Mouse (Mus musculus) limb, embryonic 14.5 days (tissue): ENCODE measurements at regions not wholly inside any gene's neighbourhood (a gene's known extent, or its start where the extent isn't known, plus 50 kb on each side); places are given as distances from the start of the nearest gene placed in this dataset.

Experiments
- ATAC-seq: fragments of 200-750 bp; cut with Nextera tagmentation; 2 replicates; pipeline ENCODE4 v1.8.0; 2017; ENCODE audit warnings: low read depth, moderate number of reproducible peaks, moderate TSS enrichment; ENCODE audit not compliant: low FRiP score
- DNase-seq: peaks from one replicate; pipeline ENCODE4 v3.0.0-alpha.2; 2015; ENCODE audit warnings: low spot score
- H3K27ac ChIP-seq: fragments of 300-500 bp; sonication (generic); replicated peaks from 2 replicates; pipeline ENCODE4 v1.5.1; 2014; ENCODE audit warnings: low read depth, mild to moderate bottlenecking, low read length, moderate library complexity, mixed read lengths
- H3K27me3 ChIP-seq: fragments of 300-500 bp; sonication (generic); 2 replicates; pipeline ENCODE4 v1.6.1; 2014; ENCODE audit warnings: low read length, mixed read lengths; ENCODE audit not compliant: control insufficient read depth, insufficient read depth
- H3K36me3 ChIP-seq: fragments of 300-500 bp; sonication (generic); 2 replicates; pipeline ENCODE4 v1.6.1; 2014; ENCODE audit warnings: mild to moderate bottlenecking, low read length, moderate library complexity, mixed read lengths; ENCODE audit not compliant: control insufficient read depth, insufficient read depth
- H3K4me1 ChIP-seq: fragments of 300-500 bp; sonication (generic); 2 replicates; pipeline ENCODE4 v1.6.1; 2014; ENCODE audit warnings: antibody characterized with exemption, low read length, mixed read lengths; ENCODE audit not compliant: control insufficient read depth, insufficient read depth
- H3K4me2 ChIP-seq: fragments of 300-500 bp; sonication (generic); replicated peaks from 2 replicates; pipeline ENCODE4 v1.6.1; 2014; ENCODE audit warnings: low read depth, mild to moderate bottlenecking, low read length, moderate library complexity; ENCODE audit not compliant: severe bottlenecking
- H3K4me3 ChIP-seq: fragments of 300-500 bp; sonication (generic); replicated peaks from 2 replicates; pipeline ENCODE4 v1.5.1; 2014; ENCODE audit warnings: low read length
- H3K9ac ChIP-seq: fragments of 300-500 bp; sonication (generic); 2 replicates; pipeline ENCODE4 v1.6.1; 2014; ENCODE audit warnings: mild to moderate bottlenecking, low read depth, low read length, moderate library complexity; ENCODE audit not compliant: severe bottlenecking
- H3K9me3 ChIP-seq: fragments of 300-500 bp; sonication (generic); 2 replicates; pipeline ENCODE4 v1.6.1; 2016; ENCODE audit warnings: low read length; ENCODE audit not compliant: control insufficient read depth
- POLR2A ChIP-seq: fragments of 200-500 bp; IDR thresholded peaks from 2 replicates; pipeline ENCODE4 v1.8.0; 2012; ENCODE audit warnings: inconsistent platforms, mild to moderate bottlenecking, moderate library complexity, borderline replicate concordance; ENCODE audit not compliant: insufficient read depth, insufficient read length; ENCODE audit errors: extremely low read depth
- WGBS: fragments of 180-500 bp; shearing (Covaris S2); extraction: QIAGEN DNeasy Blood & Tissue Kit; methylation state at CpG from one replicate; pipeline ENCODE4 v1.1.7; 2014; 5-methylcytosine and 5-hydroxymethylcytosine counted together

GRCm38 (mm10) chr4:33586615-33587451 lies 276.7 kb downstream of the Rngtt start:
- peak overlapping the region; percentile 25; the same call in 1 of the 2 replicates for H3K9ac ChIP-seq
- 10% methylated on average over 15 of the region's 15 CpGs for WGBS
- peak; percentile 61 for DNase-seq

DNA sequence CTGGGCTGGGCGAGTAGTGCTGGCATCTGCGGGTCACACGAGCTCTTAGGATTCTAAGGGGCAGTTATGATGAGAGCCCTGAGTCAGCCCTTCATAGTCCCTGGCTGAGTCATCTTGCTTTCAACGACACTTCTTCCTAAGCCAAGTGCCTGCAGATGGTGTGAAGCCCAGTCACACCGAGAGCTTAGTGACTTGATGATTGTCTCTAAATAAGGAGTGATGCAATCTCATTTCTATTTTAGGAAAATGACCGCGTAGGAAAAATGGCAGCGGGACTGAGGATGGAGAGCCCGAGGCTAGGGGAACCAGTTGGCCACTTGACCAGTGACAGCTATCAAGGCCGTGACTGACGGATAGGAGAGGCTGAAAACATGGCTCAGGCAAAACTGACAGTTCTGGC lies 277.6 kb downstream of the Rngtt start:
- 74% methylated on average over 11 of the region's 11 CpGs for WGBS
- DNase-seq (no peak), ATAC-seq (no peak)
- Histone ChIP-seq H3K36me3 (no peaks in the 10 kb centered on the region), H3K9ac (no peak overlapping the region), H3K9me3 (no peaks in the 10 kb centered on the region), H3K27ac (no peak overlapping the region), H3K4me3 (no peak overlapping the region), H3K27me3 (no peaks in the 10 kb centered on the region), H3K4me1 (peaks cover 15% of the 10 kb centered on the region; the same call in 1 of the 2 replicates), H3K4me2 (no peak overlapping the region)
- no peak for TF ChIP-seq POLR2A

More at GRCm38 (mm10) chr4:33586615-33587451, 276.7 kb downstream of the Rngtt start:
- peak overlapping the region; percentile 44 for H3K4me2 ChIP-seq
- ATAC-seq, result peak; percentile 87
- no peaks in the 10 kb centered on the region for H3K27me3 ChIP-seq
- no peak for TF ChIP-seq POLR2A
- no peaks in the 10 kb centered on the region for H3K36me3 ChIP-seq
- H3K9me3 ChIP-seq, result no peaks in the 10 kb centered on the region
- H3K4me3 ChIP-seq, result peak overlapping the region; percentile 18
- peak overlapping the region; percentile 64 for H3K27ac ChIP-seq
- H3K4me1 ChIP-seq, result peaks cover 15% of the 10 kb centered on the region; the same call in 1 of the 2 replicates

- no peak overlapping the region for H3K9ac ChIP-seq
- H3K36me3 ChIP-seq, result no peaks in the 10 kb centered on the region
- peaks cover 15% of the 10 kb centered on the region; the same call in 1 of the 2 replicates for H3K4me1 ChIP-seq
- no peak for TF ChIP-seq POLR2A
- H3K27me3 ChIP-seq, result no peaks in the 10 kb centered on the region
- H3K27ac ChIP-seq, result no peak overlapping the region
- ATAC-seq (no peak), DNase-seq (no peak)
- no peak overlapping the region for H3K4me2 ChIP-seq
- WGBS, result 64% methylated on average over 5 of the region's 5 CpGs
- no peak overlapping the region for H3K4me3 ChIP-seq
- no peaks in the 10 kb centered on the region for H3K9me3 ChIP-seq
These were observed 278.0 kb downstream of the Rngtt start for GRCm38 (mm10) chr4:33588127-33588526.

- ATAC-seq (no peak), DNase-seq (no peak)
- WGBS, result 4% methylated on average over 8 of the region's 8 CpGs
- Histone ChIP-seq H3K9ac (no peak overlapping the region), H3K27ac (no peak overlapping the region), H3K27me3 (no peaks in the 10 kb centered on the region), H3K36me3 (no peaks in the 10 kb centered on the region), H3K4me3 (no peak overlapping the region), H3K9me3 (no peaks in the 10 kb centered on the region), H3K4me1 (peaks cover 15% of the 10 kb centered on the region; the same call in 1 of the 2 replicates), H3K4me2 (no peak overlapping the region; the same call in 1 of the 2 replicates)
- TF ChIP-seq POLR2A, result no peak
These were observed 279.1 kb downstream of the Rngtt start for GRCm38 (mm10) chr4:33589207-33589606.

GRCm38 (mm10) chr4:33594997-33595657 lies 285.0 kb downstream of the Rngtt start:
- H3K9ac ChIP-seq, result no peak overlapping the region
- no peak overlapping the region for H3K27ac ChIP-seq
- H3K27me3 ChIP-seq, result no peaks in the 10 kb centered on the region
- WGBS, result 45% methylated on average over 11 of the region's 11 CpGs
- H3K4me1 ChIP-seq, result no peaks in the 10 kb centered on the region
- H3K36me3 ChIP-seq, result no peaks in the 10 kb centered on the region
- H3K9me3 ChIP-seq, result no peaks in the 10 kb centered on the region
- H3K4me2 ChIP-seq, result no peak overlapping the region
- ATAC-seq (no peak), DNase-seq (no peak)
- TF ChIP-seq POLR2A, result no peak
- no peak overlapping the region for H3K4me3 ChIP-seq
